Mouse (Mus musculus) erythroid progenitor cell, adult 5-6 weeks (primary cell): ENCODE measurements around the gene Pnpla2. TPM values are rescaled to one million over a fixed set of nuclear protein-coding genes. Genes with fewer than 3 reads are reported as not detected.

Source experiments
- ATAC-seq: replicated peaks from 2 replicates; pipeline ENCODE4 v1.8.0; 2016; ENCODE audit warnings: moderate number of reproducible peaks, mild to moderate bottlenecking, moderate TSS enrichment, inconsistent platforms; ENCODE audit not compliant: poor library complexity, low FRiP score, severe bottlenecking
- total RNA-seq, 2 experiments: library from RNA; stranded (forward) in 1 of 2; stranded (reverse) in 1 of 2; fragments of 150-400 nt in 1 of 2; fragments of 186-747, 209-891 nt in 1 of 2; gene quantifications; 2 replicates each; pipeline versions ENCODE4 v1.2.3 to v1.2.4; 2015 to 2017; ENCODE audit warnings: low replicate concordance in 2 of 2

Pnpla2 gene
- total RNA-seq, 2 experiments from 2014 or later: 4.2 to 14.7 TPM

DNA sequence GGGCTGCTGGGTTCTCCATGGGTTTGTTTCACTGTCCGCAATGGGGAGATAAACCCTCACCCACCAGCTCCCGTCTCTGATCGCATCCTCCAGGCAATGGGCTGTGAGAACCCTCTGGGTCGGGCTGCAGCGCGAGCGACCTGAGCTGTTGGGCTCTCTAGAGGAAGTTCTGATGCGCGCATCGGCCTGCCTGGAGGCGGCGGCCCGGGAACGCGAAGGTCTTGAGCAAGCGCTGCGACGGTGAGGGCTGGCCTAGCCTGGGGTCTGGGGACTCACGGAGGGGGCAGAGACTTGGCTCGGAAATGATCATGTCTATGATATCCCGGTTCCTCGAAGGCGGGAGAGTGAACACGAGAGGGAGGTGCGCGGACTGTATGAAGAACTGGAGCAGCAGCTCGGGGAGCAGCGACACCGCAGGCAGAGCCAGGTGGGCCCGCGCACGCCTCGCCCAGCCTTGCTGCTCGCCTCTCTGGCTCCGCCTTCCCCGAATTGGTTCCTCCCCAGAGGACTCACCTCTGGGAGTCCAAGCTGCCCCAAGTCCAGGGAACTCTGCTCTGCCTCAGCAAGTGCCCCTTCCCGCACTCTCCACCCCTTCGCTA, 9.7 kb downstream of the Pnpla2 start:
- no peak for ATAC-seq

DNA sequence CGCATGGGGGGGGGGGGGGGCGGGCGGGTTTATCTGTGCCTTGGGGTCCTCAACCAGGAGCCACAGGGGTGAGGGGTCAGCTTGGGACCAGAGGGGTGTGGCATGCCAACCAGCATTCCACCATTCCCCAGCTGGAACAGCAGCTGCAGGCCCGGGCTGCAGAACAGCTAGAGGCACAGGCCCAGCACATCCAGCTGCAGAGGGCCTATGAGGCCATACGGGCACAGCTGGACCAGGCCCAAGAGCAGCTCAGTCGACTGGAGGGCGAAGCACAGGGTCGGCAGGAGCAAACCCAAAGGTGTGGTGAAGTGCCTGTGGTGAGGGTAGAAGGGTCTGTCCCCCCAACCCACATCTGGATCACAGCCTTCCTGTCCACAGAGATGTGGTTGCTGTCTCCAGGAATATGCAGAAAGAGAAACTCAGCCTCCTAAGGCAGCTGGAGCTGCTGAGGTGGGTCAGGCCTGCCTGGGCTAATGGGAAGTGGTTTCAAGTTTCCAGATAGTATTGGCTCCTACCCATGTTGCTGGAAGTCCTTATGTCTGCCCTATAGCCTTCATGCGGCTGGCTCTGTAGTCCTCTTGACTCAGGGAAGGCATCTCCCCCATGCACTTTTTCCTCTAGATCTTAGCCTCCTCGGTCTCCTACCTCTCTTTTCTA, 10.5 kb downstream of the Pnpla2 start:
- ATAC-seq: no peak

DNA sequence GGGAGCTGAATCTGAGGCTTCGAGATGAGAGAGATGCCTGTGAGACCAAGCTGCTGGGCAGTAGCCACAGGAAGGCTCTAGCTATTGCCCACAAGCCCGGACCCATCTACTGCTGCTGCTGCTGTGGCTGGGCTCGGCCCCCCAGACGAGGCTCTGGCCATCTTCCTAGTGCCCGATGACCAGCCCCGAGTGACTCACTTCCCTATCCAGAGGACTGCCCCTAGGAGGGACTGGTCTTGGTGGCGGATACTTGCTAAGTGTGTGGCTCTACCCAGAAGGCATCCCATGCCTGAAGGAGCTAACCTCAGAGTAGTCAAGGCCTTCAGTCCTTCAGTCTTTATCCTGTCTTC, 11.0 kb downstream of the Pnpla2 start:
- ATAC-seq: no peak

DNA sequence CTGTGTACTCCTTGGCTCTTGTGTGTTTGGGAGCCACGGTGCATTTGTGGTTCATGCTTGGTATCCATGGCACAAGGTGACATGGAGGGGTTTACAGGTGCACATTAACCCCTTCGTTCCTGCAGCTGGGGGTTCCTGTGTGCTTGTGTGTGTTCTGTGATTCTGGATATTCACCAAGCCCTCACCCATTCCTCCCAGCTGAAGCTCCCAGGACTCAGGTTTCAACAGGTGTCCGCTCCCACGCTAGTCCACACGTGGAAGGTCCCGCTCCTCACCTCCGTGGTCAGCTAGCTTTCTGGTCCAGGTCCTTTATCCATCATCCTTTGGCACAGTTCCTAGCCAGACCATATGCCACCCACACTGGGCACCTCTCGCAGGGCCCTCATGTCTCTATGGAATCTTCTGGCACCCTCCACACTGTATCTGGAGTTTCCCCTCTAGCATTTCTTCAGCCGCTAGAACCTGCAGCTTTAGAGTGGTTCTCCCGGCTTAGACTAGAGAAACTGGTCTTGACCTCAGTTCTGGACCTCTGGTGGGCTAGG, 11.7 kb downstream of the Pnpla2 start:
- ATAC-seq: 0 out of 2 replicates have a peak, but pooled peaks have one; percentile 2

DNA sequence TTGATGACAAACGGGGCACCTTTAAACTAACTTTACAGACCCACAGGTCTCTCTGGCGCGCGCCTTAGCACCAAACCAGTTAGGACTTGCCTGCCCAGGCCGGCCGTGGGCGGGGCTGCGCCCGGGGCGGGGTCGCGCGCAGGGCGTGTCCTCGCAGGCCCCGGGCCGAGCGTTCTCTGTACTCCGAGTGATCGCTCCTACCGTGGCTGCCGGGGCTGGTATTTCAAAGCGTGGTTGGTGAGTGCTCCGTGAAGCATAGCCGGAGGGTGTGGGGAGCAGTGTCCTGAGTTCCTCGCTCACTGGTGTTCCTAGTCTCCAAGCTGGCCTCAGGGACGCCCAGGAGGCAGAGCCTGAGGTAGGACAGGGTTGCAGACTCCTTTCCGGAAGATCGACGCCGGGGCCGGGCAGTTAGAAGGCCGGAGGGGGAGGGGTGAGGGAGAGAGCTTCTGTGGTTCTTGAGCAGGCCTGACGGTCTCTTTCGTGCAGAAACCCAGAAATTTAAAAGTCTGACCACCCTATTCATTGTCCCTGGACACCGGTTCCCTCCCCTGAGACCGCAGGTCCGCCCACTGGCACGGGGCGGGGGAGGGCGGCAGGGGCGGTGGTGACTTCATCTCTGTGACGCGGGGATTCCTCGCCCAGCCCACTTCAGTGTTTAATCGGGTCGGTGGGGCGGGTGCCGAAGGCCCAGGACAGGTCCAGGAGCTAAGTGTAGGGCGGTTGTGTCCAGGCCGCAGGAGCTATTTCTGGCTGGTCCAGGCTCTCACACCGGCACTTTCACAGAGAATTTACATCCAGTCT, 12.4 kb downstream of the Pnpla2 start, which contains the start of gene Cd151:
Gene Cd151 (plus strand): TSS at position 163 of the 801 bp plus-strand sequence.
- ATAC-seq: peak; percentile 73

DNA sequence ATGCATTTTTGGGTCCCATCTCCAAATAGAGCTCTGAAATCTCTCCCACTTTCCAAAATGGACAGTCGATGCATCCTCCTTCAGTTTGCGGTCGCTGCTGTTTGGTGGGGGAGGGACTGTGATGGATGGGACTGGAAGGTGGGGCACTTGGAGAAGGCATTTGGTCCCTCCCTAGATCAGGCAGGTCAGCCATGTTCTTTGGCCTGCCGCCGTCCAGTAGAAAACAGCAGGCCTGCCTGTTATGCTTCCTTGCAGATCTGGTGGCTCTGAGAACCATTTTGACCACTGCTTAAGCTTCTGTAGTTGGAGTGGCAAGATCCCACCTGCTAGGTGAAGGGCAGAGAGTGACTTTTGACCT, 13.1 kb downstream of the Pnpla2 start:
- ATAC-seq: 0 out of 2 replicates have a peak, but pooled peaks have one; percentile 15

DNA sequence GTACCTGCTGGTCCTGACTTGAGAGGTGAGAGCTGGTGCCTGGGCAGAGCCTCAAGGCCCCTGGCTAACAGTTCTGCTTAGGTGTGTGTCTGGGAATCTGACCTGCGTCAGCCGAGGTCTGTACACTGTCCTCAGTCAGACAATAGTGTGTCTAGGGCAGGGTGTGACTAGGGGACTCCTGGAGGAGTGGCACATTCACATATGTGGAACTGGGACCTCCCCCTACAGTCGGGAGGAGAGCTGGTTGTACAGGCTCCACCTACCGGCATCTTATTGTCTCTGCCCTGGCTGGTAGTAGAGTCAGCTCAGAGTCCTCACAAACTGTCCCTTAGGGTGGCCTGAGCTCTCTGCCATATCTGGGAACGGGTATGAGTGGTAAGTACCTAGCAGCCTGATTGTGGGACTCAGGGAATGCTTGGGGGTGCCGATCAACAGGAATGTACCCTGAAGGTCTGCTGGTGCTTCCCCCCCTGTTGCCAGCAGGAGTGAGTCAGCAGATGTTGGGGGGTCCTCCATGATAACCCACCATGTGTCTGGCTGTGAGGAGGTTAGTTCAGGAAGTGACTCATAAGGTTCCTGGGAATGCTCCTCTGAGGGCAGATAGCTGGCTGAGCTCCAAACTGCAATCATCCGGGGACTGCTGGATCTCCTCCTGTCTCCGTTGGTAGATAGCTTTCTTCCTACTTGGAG, 13.7 kb downstream of the Pnpla2 start:
- ATAC-seq: peak; percentile 70

DNA sequence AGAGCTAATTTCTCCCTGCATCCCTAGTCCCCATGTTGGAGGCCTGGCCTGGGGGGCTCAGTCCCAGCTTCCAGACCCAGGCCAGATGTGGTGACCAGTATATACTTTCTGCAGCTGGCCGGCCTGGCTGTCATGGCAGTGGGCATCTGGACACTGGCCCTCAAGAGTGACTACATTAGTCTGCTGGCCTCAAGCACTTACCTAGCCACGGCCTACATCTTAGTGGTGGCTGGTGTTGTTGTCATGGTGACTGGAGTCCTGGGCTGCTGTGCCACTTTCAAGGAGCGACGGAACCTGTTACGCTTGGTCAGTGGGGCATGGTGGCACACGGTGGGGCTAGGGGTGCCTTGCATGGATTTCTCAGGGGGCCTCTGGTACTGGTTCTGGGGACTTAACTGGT, 14.4 kb downstream of the Pnpla2 start:
- no peak for ATAC-seq

DNA sequence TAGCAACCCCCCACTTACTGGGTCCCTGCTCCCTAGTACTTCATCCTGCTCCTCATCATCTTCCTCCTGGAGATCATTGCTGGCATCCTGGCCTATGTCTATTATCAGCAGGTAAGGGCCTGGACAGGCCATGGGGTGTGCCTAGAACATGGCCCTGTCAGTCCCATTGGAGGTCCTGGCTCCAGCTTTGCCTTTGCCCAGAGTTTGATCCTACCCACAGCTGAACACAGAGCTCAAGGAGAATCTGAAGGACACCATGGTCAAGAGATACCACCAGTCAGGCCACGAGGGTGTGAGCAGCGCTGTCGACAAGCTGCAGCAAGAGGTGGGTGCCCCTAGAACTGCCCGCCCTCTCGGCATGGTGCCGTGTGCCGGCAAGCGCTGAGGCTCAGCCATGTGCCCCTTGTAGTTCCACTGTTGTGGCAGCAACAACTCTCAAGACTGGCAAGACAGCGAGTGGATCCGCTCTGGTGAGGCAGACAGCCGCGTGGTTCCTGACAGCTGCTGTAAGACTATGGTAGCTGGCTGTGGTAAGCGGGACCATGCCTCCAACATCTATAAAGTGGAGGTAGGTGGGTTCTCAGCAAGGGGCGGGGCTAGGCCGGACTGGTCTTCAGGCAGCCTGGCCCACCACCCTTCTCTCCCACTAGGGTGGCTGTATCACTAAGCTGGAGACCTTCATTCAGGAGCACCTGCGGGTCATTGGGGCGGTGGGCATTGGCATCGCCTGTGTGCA, 15.1 kb downstream of the Pnpla2 start:
- no peak for ATAC-seq

DNA sequence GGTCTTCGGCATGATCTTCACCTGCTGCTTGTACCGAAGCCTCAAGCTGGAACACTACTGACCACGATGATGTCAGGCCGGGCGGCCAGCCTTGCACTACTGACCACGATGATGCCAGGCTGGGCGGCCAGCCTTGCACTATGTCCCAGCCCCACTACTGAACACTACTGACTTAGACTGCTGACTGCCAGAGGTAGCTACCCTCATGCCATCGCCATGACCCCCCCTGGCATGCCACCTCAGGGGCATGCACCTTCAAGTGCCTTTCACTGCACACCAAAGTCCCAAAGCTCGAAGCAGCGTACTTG, 15.6 kb downstream of the Pnpla2 start:
- no peak for ATAC-seq

DNA sequence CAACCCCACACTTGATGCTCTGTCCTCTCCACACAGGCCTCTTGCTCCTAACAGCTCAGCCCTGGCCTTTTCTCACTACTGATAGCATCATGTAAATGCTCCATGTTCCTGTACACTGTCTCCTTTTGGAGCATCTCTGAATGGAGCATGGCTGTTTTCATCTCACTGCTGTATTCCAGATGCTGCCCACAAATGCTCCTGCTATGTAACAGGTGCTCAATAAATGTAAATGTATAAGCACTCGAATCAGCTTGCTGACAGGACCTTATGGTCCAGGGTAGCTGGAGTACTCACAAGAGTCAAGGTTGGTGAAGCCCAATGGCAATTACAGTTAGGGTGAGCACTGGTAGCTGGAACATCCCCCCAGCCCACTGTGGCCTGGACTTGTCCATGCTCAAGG, 16.2 kb downstream of the Pnpla2 start:
- ATAC-seq: no peak

DNA sequence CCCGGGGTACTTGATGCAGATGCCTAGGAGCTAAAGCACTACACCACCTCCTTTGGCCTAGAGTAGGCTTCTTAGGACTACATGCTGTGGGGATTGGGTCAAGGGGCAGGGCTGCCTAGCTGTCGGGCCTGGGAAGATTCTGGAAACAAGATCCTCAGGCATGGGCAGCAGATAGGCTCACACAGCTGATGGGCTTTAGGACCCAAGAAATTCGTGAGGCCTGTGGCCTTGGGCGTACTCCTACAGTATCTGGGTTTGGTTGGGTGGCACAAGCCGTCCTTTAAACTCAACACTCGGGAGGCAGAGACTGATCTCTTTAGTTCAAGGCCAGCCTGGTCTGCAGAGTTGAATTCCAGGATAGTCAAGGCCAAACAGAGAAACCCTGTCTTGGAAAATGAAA, 17.2 kb downstream of the Pnpla2 start:
- no peak for ATAC-seq

DNA sequence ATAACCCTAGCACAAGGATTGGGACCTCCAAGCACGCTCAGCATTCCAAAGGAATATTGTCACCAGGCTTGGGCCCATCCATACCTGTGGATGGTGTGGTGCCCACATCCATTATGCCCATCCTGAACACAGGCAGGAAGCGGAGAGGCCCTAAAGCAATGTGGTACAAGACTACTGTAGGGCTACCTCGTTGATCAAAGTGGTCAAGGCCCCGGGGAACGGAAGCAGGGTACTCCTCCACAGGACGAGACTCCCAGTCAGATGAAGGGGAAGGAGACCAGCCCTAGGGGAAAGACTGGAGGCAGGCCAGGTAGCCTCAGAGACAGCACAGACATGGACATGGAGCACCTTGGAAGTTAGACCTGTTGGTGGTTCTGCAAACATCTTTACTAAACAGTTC, 17.8 kb downstream of the Pnpla2 start:
- no peak for ATAC-seq

DNA sequence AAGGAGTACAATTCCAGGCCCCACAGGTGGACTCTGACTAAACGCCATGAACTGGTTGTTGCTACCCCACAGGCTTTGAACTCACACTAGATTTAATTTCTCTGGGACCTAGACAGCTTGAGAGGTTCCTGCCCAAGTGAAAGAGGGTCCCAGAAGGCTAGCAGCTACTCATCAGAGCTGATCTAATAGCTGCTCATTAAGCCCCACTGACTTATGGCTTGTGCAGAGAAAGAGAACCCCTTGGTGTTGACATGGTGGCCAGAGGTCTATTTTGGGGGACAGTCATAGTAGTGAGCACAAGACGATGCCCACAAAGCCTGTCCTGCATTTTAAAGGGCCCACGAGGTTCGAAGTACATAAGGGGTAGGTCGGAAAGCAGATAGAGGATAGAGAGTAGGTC, 19.2 kb downstream of the Pnpla2 start:
- no peak for ATAC-seq

DNA sequence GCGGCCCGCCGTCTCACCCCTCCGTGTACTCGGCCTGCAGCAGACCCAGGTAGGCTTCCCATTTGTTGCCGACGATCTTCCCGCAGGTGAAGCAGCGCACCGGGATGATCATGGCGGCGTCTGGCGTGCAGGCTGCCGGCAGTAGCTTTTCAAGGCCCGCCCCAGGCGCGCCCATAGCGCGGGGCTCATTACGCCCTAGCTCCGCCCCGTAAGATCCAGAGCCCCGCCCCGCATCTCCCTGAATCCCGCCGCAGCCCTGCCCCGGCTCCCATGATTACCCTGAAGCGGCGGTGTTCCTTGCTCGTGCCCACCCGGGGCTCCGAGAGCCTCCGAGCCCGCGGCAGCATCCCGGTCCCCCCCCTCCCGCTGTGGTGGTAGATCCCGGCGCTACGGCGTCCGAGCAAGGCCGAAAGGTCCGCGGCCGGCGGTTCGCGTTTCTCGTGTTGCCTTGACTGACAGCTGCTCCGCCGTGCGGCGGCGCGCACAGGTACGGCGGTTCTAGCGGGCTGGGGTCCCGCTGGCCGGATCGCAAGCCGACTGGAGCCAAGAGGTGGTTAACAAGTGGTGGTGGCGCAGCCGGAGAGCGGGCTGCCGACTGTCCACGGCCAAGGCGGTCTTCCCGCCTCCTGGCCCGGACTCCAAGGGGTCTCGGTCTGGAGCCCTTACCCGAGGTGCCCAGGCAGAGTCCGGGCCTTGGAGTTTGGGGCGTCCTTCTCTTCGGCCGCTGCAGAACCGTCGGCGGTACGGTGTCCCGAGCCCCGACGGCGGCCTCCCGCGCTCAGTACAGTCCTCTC, 20.2 kb downstream of the Pnpla2 start, which contains the start of the genes Polr2l and Tspan4:
Gene Polr2l (minus strand): TSS at position 122 of the 794 bp plus-strand sequence.
Gene Tspan4 (plus strand): TSS at position 230 of the 794 bp plus-strand sequence.
- peak; percentile 85 for ATAC-seq

DNA sequence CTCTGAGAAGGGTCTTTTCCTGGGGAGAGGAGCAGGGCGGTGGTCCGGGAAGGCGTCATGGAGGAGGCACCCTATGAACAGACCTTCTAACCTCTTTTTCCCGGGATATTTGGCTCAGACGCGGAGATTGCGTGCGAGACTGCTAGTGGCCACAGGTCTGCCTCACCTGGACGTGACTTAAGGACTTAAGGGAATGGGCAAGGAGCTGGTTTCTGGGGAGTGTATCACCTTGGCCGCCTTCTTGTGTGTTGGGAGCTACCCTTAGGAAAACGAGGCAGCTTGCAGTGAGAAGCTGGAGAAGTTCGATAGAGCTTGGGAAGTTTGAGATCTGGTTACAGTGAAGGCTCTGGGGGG, 20.8 kb downstream of the Pnpla2 start:
- no peak for ATAC-seq

DNA sequence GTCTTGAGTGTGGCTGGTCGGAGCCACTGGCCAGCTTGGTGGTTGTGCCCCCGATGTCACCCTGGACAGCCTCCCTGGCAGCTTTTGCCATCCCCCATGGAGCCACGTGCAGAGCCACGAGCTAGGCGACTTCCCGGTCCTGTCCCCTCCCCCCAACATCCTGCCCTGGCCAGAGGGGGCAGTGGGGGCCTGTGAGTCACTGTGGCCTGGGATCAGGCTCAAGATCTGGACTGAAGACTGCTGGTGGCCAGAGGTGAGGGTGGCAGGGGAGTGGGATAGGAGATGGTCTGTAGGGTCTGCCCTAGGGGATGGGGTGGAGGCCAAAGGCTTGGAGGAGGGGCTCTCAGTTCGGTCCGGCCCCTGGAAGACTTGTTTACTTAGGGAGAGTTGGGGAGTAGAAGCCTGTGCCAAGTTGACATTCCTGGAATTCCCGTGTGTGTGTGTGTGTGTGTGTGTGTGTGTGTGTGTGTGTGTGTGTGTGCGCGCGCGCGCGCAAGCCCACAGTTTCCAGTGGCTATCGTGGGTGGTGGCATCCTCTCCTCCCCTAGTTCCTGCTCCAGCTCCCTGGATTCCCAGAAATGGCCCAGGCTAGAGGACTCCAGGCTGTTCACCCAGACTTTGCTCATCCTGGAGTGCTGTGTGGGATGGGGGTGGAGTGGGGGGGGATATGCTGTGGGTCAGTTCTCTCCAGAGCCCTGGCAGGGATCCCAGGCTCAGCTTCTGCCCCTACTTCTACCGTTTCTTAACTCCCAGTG, 21.4 kb downstream of the Pnpla2 start:
- ATAC-seq: no peak

DNA sequence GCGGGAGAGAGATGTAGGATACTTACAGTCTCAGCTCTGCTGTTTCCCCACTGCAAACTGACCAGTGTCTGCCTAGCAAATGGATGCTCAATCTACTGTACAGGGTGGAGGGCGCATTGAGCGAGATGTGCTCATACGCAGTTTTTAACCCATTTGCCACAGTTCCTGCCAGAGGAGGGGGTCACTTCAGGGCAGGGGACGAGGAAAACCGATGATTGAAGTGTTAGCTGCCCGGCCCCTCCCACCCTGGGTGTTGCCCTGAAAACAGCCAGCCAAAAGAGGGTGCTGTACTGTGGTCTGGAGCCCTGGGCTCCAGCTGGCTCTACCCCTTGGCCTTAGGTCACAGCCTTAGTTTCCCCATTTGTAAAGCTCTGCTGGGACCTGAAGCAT, 22.0 kb downstream of the Pnpla2 start:
- ATAC-seq: no peak
